Mouse (Mus musculus) hindbrain, embryonic 15.5 days (tissue): ENCODE measurements at regions not wholly inside any gene's neighbourhood (a gene's known extent, or its start where the extent isn't known, plus 50 kb on each side); places are given as distances from the start of the nearest gene placed in this dataset.

Experiments used
- ATAC-seq: fragments of 200-750 bp; cut with Nextera tagmentation; 2 replicates; pipeline ENCODE4 v1.8.0; 2017; ENCODE audit warnings: low read depth, moderate number of reproducible peaks, moderate TSS enrichment; ENCODE audit not compliant: low FRiP score
- H3K27ac ChIP-seq: fragments of 300-500 bp; sonication (generic); replicated peaks from 2 replicates; pipeline ENCODE4 v1.5.1; 2015; ENCODE audit warnings: mild to moderate bottlenecking, inconsistent platforms
- H3K27me3 ChIP-seq: fragments of 300-500 bp; sonication (generic); 2 replicates; pipeline ENCODE4 v1.6.1; 2015; ENCODE audit warnings: control low read depth, inconsistent platforms
- H3K36me3 ChIP-seq: fragments of 300-500 bp; sonication (generic); 2 replicates; pipeline ENCODE4 v1.6.1; 2015; ENCODE audit warnings: control low read depth, inconsistent platforms
- H3K4me1 ChIP-seq: fragments of 300-500 bp; sonication (generic); replicated peaks from 2 replicates; pipeline ENCODE4 v1.6.1; 2015; ENCODE audit warnings: control low read depth, inconsistent platforms
- H3K4me2 ChIP-seq: fragments of 300-500 bp; sonication (generic); 2 replicates; pipeline ENCODE4 v1.6.1; 2015; ENCODE audit warnings: moderate library complexity, mild to moderate bottlenecking, inconsistent platforms
- H3K4me3 ChIP-seq: fragments of 300-500 bp; sonication (generic); 2 replicates; pipeline ENCODE4 v1.5.1; 2015; ENCODE audit warnings: mild to moderate bottlenecking, inconsistent platforms
- H3K9ac ChIP-seq: fragments of 300-500 bp; sonication (generic); 2 replicates; pipeline ENCODE4 v1.6.1; 2015; ENCODE audit warnings: inconsistent platforms
- H3K9me3 ChIP-seq: fragments of 300-500 bp; sonication (generic); 2 replicates; pipeline ENCODE4 v1.6.1; 2016; ENCODE audit warnings: control low read depth, inconsistent platforms
- WGBS: fragments of 180-500 bp; shearing (Covaris S2); methylation state at CpG from one replicate; pipeline ENCODE4 v1.1.7; 2015; 5-methylcytosine and 5-hydroxymethylcytosine counted together

- Histone ChIP-seq H3K4me2 (no peak overlapping the region), H3K4me3 (no peak overlapping the region), H3K4me1 (peaks cover 17% of the 10 kb centered on the region), H3K27ac (no peak overlapping the region), H3K27me3 (peaks cover 2% of the 10 kb centered on the region; the same call in 1 of the 2 replicates), H3K9me3 (no peaks in the 10 kb centered on the region), H3K36me3 (no peaks in the 10 kb centered on the region), H3K9ac (no peak overlapping the region)
- WGBS, result 53% methylated on average over 11 of the region's 11 CpGs
- no peak for ATAC-seq
Measured at GRCm38 (mm10) chr9:120679822-120680426, 108.7 kb downstream of the Rpl14 start.

DNA sequence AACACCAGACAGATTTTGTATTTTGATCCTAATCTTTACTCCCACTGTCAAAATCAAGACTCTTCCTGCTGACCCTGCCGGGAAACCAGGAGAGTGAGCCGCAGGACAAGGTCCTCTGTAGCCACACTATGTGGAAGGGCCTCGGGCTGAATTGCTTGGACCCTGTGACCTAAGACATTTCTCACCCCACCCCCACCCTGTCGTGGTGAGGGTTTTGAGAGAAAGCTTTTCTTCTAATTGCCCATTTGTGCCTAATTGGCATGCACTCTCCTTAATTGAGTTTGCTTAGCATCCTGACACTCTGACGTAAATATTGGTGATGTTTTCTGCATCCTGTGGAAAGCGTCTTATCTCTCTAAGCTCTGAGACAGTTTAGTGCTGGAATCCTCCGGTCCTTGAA is 110.2 kb downstream of the Rpl14 start:
- H3K4me3 ChIP-seq, result no peak overlapping the region
- no peak overlapping the region for H3K9ac ChIP-seq
- 35% methylated on average over 7 of the region's 7 CpGs for WGBS
- H3K36me3 ChIP-seq, result no peaks in the 10 kb centered on the region
- ATAC-seq, result no peak
- peaks cover 2% of the 10 kb centered on the region; the same call in 1 of the 2 replicates for H3K27me3 ChIP-seq
- no peak overlapping the region for H3K27ac ChIP-seq
- peaks cover 5% of the 10 kb centered on the region for H3K4me1 ChIP-seq
- H3K9me3 ChIP-seq, result no peaks in the 10 kb centered on the region
- H3K4me2 ChIP-seq, result no peak overlapping the region

GRCm38 (mm10) chr9:120685961-120686360 is 114.7 kb downstream of the Rpl14 start:
- WGBS, result 24% methylated on average over 6 of the region's 7 CpGs
- Histone ChIP-seq H3K9ac (no peak overlapping the region), H3K27me3 (no peaks in the 10 kb centered on the region), H3K27ac (no peak overlapping the region), H3K9me3 (no peaks in the 10 kb centered on the region), H3K4me2 (no peak overlapping the region), H3K36me3 (no peaks in the 10 kb centered on the region), H3K4me1 (peaks cover 15% of the 10 kb centered on the region), H3K4me3 (no peak overlapping the region)
- ATAC-seq, result no peak

- no peak overlapping the region for H3K27ac ChIP-seq
- H3K4me2 ChIP-seq, result no peak overlapping the region
- H3K4me3 ChIP-seq, result no peak overlapping the region
- H3K4me1 ChIP-seq, result peaks cover 36% of the 10 kb centered on the region
- H3K27me3 ChIP-seq, result no peaks in the 10 kb centered on the region
- H3K9ac ChIP-seq, result no peak overlapping the region
- WGBS, result 47% methylated on average over 11 of the region's 11 CpGs
- no peak for ATAC-seq
- H3K9me3 ChIP-seq, result no peaks in the 10 kb centered on the region
- no peaks in the 10 kb centered on the region for H3K36me3 ChIP-seq
Measured at GRCm38 (mm10) chr9:120689025-120689424, 117.8 kb downstream of the Rpl14 start.

DNA sequence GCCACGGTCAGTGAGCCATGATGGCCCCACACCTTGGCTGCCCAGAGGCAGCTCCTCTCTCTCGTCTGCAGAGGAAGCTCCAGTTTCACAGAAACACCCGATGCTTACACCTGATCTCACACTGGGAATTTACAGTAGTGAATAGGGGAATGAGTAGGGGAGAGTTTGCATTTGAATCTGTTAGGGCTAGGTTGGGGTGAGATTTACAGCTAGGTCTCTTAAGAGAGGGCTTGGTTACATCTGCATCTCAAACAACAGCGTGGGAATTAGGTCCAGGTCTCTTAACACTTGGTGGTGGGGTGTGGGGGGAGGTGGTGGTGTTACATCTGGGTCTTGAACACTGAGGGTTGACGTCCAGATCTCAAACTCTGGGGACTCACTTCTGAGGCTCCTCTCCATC is 119.3 kb downstream of the Rpl14 start:
- no peaks in the 10 kb centered on the region for H3K27me3 ChIP-seq
- H3K4me2 ChIP-seq, result 0 out of 2 replicates have a peak overlapping the region, but pooled peaks have one; percentile 43
- 31% methylated on average over 5 of the region's 5 CpGs for WGBS
- peak overlapping the region; percentile 80 for H3K27ac ChIP-seq
- no peaks in the 10 kb centered on the region for H3K36me3 ChIP-seq
- no peaks in the 10 kb centered on the region for H3K9me3 ChIP-seq
- no peak overlapping the region for H3K9ac ChIP-seq
- ATAC-seq, result no peak
- peaks cover 36% of the 10 kb centered on the region for H3K4me1 ChIP-seq
- H3K4me3 ChIP-seq, result no peak overlapping the region

DNA sequence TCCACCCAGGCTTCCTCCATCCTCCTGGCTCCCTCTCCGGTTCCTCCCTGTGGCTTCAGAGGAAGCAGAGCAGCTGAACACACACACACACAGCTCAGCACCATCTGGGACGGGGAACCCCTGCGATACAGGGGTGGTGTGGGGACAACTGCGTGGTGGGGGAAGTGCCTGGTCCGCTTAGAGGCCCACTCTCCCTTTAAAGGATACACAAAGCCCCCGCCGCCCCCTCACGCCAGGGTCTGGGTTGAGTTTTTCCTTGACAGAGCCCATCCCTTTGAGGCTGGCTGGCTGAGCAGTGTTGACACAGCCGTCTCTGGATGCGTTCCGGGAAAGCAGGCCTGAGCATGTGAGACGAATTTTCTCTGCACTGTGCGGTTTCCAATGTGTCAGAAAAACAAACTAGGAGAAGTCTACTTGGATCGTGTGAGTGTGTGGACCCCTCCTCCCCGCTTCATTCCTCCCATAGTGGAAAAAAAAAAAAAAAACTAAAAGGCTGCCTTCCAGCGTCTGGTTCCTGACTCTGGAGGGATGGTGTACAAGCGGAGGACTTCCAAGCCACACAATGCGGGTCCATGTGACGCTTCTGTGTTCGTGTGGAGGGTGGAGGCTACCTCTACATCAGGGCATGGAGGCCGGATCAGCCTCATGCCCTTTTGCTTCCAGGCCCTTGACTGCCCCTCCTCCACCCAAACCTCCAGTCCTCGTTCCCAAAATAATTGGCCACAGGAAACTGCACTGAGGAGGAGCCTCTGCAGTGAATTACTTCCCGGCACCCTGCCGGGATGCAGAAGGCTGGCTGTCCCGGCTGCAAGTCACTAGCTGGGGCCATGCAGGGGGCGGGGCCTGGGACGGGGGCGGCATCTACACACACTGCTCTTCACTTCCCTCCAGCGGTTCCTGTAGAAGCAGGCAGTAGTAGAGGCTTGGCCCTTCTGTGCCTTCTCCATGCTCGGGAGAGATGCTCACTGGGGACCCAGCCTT is 120.0 kb downstream of the Rpl14 start:
- Histone ChIP-seq H3K36me3 (no peaks in the 10 kb centered on the region), H3K4me2 (peak overlapping the region; percentile 43), H3K4me3 (no peak overlapping the region), H3K27me3 (no peaks in the 10 kb centered on the region), H3K9ac (no peak overlapping the region), H3K4me1 (peaks cover 36% of the 10 kb centered on the region), H3K9me3 (no peaks in the 10 kb centered on the region), H3K27ac (peak overlapping the region; percentile 80)
- peak; percentile 82 for ATAC-seq
- WGBS, result 3% methylated on average over 30 of the region's 30 CpGs

DNA sequence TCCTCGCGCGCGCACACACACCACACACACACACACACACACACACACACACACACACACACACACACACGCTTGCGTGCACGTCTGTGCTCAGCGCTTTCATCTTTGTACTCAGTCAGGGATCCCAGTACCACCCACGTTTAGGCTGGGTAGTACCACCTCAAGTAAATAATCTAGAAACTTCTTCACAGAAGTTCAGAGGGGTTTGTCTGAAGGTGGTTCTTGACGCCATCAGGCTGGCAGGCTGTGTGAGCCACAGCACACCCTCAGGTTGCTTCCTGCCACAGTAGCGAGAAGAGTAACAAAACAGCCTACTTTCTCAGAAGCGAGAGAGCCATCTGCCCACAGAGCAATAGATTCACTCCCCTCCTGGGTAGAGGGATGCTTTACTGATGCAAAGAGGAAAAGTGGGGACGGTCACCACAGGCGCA is 120.7 kb downstream of the Rpl14 start:
- Histone ChIP-seq H3K4me3 (no peak overlapping the region), H3K9me3 (no peaks in the 10 kb centered on the region), H3K4me1 (peaks cover 36% of the 10 kb centered on the region), H3K27me3 (no peaks in the 10 kb centered on the region), H3K27ac (peak overlapping the region; percentile 80), H3K9ac (no peak overlapping the region), H3K4me2 (peak overlapping the region; percentile 43; the same call in 1 of the 2 replicates), H3K36me3 (no peaks in the 10 kb centered on the region)
- 11% methylated on average over 11 of the region's 14 CpGs for WGBS
- ATAC-seq, result peak; percentile 25; the same call in 1 of the 2 replicates

DNA sequence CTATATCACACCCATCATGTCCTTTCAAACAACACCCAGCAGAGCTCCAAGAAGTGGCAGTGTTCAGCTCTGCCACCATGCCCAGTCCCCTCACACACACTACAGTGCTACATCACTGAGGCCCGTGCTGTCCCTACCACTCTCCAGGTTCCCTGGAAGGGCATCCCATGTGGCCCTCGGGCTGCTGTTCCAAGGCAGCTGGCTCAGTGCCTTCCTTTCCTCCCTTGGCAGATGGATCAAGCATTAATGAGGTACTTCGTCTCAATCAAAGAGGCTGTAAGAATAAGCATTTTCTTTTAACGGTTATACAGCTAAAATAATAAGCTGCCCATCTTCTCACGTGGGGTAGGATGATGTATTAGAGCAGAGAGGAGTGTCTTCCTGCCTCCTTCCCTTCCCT is 123.2 kb downstream of the Rpl14 start:
- H3K9me3 ChIP-seq, result no peaks in the 10 kb centered on the region
- H3K4me1 ChIP-seq, result peaks cover 36% of the 10 kb centered on the region
- H3K4me2 ChIP-seq, result no peak overlapping the region
- no peak for ATAC-seq
- no peaks in the 10 kb centered on the region for H3K27me3 ChIP-seq
- no peak overlapping the region for H3K4me3 ChIP-seq
- H3K36me3 ChIP-seq, result no peaks in the 10 kb centered on the region
- H3K27ac ChIP-seq, result no peak overlapping the region
- no peak overlapping the region for H3K9ac ChIP-seq
- WGBS, result 27% methylated on average over 5 of the region's 5 CpGs

DNA sequence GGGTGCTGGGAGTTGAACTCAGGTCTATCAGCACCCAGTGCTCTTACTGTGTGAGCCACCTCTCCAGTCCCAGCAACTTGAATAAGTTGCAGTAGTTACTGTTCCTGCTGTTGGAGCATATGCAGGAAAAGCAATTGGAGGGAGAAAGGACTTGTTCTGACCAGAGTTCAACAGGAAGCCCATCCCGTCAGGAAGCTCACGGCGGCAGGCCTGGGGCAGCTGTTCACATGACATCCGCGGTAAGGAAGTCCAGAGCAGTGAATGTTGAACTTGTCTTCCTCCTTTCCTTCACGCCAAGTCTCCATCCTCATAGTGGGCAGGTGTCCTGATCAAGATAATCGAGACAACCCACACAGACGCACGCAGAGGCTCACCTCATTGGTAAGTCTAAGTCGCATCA is 124.7 kb downstream of the Rpl14 start:
- WGBS, result 96% methylated on average over 10 of the region's 10 CpGs

GRCm38 (mm10) chr9:120697749-120698148 is 126.5 kb downstream of the Rpl14 start:
- no peak overlapping the region for H3K9ac ChIP-seq
- no peak overlapping the region for H3K4me2 ChIP-seq
- H3K27ac ChIP-seq, result no peak overlapping the region
- ATAC-seq, result peak; percentile 54; the same call in 1 of the 2 replicates
- no peaks in the 10 kb centered on the region for H3K9me3 ChIP-seq
- no peaks in the 10 kb centered on the region for H3K36me3 ChIP-seq
- 67% methylated on average over 7 of the region's 7 CpGs for WGBS
- peaks cover 3% of the 10 kb centered on the region; the same call in 1 of the 2 replicates for H3K4me1 ChIP-seq
- H3K4me3 ChIP-seq, result no peak overlapping the region
- no peaks in the 10 kb centered on the region for H3K27me3 ChIP-seq

More for the DNA sequence above, 124.7 kb downstream of the Rpl14 start:
- Histone ChIP-seq H3K27me3 (no peaks in the 10 kb centered on the region), H3K4me3 (no peak overlapping the region), H3K36me3 (no peaks in the 10 kb centered on the region), H3K27ac (no peak overlapping the region), H3K4me2 (no peak overlapping the region), H3K9ac (no peak overlapping the region), H3K9me3 (no peaks in the 10 kb centered on the region), H3K4me1 (peaks cover 21% of the 10 kb centered on the region)
- ATAC-seq, result no peak

DNA sequence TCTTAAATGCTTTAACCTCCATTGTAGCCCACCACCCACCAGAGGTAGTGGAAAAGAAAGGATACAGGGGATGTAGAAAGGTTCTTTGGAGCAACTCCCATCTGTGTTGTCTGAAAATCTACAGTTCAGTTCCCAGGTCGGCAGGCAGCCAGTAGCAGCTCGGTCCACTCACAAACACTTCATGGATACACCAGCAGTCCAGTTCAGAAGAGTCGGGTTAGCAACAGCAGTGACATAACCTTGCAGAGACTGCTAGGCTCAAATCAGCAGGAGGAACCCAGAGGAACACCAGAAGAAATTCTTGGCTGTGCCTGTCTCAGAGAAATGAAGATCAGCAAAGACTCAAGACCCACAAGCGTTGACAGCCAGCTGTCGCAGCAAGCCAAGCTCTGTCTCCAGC is 128.5 kb downstream of the Rpl14 start:
- Histone ChIP-seq H3K27ac (no peak overlapping the region), H3K4me1 (peaks cover 9% of the 10 kb centered on the region), H3K9me3 (no peaks in the 10 kb centered on the region), H3K4me2 (no peak overlapping the region), H3K4me3 (no peak overlapping the region), H3K27me3 (no peaks in the 10 kb centered on the region), H3K36me3 (no peaks in the 10 kb centered on the region), H3K9ac (no peak overlapping the region)
- no peak for ATAC-seq
- 89% methylated on average over 5 of the region's 5 CpGs for WGBS

- 66% methylated on average over 7 of the region's 7 CpGs for WGBS
- Histone ChIP-seq H3K27ac (no peak overlapping the region; the same call in 1 of the 2 replicates), H3K4me2 (no peak overlapping the region), H3K4me3 (no peak overlapping the region), H3K9me3 (no peaks in the 10 kb centered on the region), H3K9ac (no peak overlapping the region), H3K4me1 (peaks cover 17% of the 10 kb centered on the region), H3K27me3 (no peaks in the 10 kb centered on the region), H3K36me3 (no peaks in the 10 kb centered on the region)
- no peak for ATAC-seq
Measured at GRCm38 (mm10) chr9:120702836-120703235, 131.6 kb downstream of the Rpl14 start.
